Comparison of ENCODE assay signal across 9 mouse cellular contexts in the genomic region with DNA sequence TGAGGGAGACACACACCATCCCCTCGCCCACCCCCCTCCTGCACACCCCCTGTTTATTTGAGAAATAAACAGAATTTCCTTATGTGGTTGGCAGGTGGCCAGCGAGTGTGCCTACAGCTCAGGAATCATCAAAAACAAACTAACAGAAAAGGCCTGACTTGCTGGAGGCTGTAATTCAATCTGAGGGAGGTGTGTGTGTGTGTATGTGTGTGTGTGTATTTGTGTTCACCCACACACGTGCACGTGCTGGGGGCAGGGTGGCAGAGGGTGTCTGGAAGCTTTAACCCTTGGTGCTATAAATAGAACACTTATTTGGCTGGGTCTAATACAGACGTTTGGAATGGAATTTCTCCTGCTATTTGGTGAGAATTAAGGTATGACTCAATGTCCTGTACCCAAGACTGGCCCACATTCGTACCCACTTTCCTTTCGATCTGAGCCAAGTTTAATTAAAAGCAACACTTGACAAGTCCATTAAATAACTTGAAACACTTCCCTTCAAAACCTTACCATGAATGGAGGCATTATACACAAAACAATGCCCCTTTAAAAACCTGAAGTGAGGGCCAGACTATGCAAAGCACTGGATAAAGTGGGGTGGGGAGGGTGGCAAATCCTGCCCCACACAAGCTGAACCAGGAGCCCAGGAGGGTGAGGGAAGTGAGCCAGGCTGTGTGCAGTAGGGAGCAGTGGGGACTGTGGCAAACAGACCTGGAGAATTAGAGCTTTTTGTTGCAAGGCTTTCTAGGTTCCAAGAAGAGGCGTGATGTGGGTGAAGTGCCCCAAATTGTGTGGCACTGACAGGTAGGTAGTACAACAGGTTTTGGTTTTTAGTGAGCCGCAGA. TPM values are rescaled to one million over a fixed set of nuclear protein-coding genes. Genes with fewer than 3 reads are reported as not detected.
DNase-seq lines count a peak whose midpoint lies in the region; ATAC-seq and TF ChIP-seq lines count a peak whose summit lies in the region.
"Had no signal": no experiment of that assay in that cellular context is flagged by ENCODE, and none has a peak within 500 bp of the region (broad histone marks: within the 10 kb centered on the region; RNA-seq: fewer than 3 reads in every experiment).

No protein-coding gene starts in this region.

- TF ChIP-seq POLR2A in brain, embryonic 14.5 days (IDR thresholded peaks at IDR 0.05; ENCODE audit: borderline replicate concordance, extremely low read depth, insufficient read depth, insufficient read length, poor library complexity, severe bottlenecking): no peak

- no peaks in the 10 kb centered on the region for H3K36me3 ChIP-seq in hindbrain, embryonic 12.5 days
- H3K36me3 ChIP-seq in hindbrain, embryonic 11.5 days (ENCODE audit: control insufficient read depth, insufficient read depth, low read length): no peaks in the 10 kb centered on the region
- no peaks in the 10 kb centered on the region for H3K36me3 ChIP-seq in hindbrain, embryonic 16.5 days (ENCODE audit: control insufficient read depth, insufficient read depth, low read length)

- peaks cover 16% of the 10 kb centered on the region for H3K4me1 ChIP-seq in hindbrain, embryonic 12.5 days
- H3K4me1 ChIP-seq in hindbrain, embryonic 11.5 days (replicated peaks; ENCODE audit: control insufficient read depth, insufficient read depth, low read length): no peaks in the 10 kb centered on the region
- H3K4me1 ChIP-seq in hindbrain, embryonic 16.5 days (ENCODE audit: control insufficient read depth, insufficient read depth, low read depth, low read length): no peaks in the 10 kb centered on the region

- 54% methylated on average over 9 of the region's 9 CpGs for WGBS in hindbrain, embryonic 12.5 days
- WGBS in hindbrain, embryonic 11.5 days: 64% methylated on average over 9 of the region's 9 CpGs
- 46% methylated on average over 9 of the region's 9 CpGs for WGBS in hindbrain, embryonic 16.5 days

- H3K27ac ChIP-seq in hindbrain, embryonic 12.5 days: no peak overlapping the region
- no peak overlapping the region for H3K27ac ChIP-seq in hindbrain, embryonic 11.5 days (ENCODE audit: low read depth, low read length)
- no peak overlapping the region for H3K27ac ChIP-seq in hindbrain, embryonic 16.5 days (ENCODE audit: low read depth, low read length)
- H3K27ac ChIP-seq: macrophage had no signal

- intact Hi-C loops in gastrocnemius, postnatal 36 days (cut with DNase I): no loop called here

- H3K27me3 ChIP-seq in hindbrain, embryonic 12.5 days: no peaks in the 10 kb centered on the region
- H3K27me3 ChIP-seq in hindbrain, embryonic 11.5 days (ENCODE audit: control insufficient read depth, insufficient read depth, low read length): no peaks in the 10 kb centered on the region
- no peaks in the 10 kb centered on the region for H3K27me3 ChIP-seq in hindbrain, embryonic 16.5 days (replicated peaks; ENCODE audit: control insufficient read depth, insufficient read depth, low read length)

- ATAC-seq in hindbrain, embryonic 12.5 days (ENCODE audit: low FRiP score): 0 out of 2 replicates have a peak, but pooled peaks have one; percentile 55
- no peak for ATAC-seq in hindbrain, embryonic 11.5 days (ENCODE audit: low FRiP score)
- peak; percentile 70 for ATAC-seq in hindbrain, embryonic 16.5 days

- no peak overlapping the region for H3K4me2 ChIP-seq in hindbrain, embryonic 12.5 days (replicated peaks)
- H3K4me2 ChIP-seq in hindbrain, embryonic 11.5 days (replicated peaks; ENCODE audit: low read depth, low read length): no peak overlapping the region
- H3K4me2 ChIP-seq in hindbrain, embryonic 16.5 days (ENCODE audit: low read length): no peak overlapping the region

- no peak for DNase-seq in hindbrain, embryonic 11.5 days (ENCODE audit: low spot score)
- DNase-seq in brain, embryonic 14.5 days (ENCODE audit: low read depth): peak; percentile 91
- DNase-seq in lung, postnatal 14 days: peak; percentile 42
- DNase-seq in frontal cortex, postnatal 14 days (ENCODE audit: low spot score in 2 of 2): no peak
- DNase-seq in frontal cortex, adult 2 months (ENCODE audit: extremely low spot score in 1 of 2, low spot score in 1 of 2): no peak
- DNase-seq in gastrocnemius, postnatal 36 days: no peak

- H3K9me3 ChIP-seq in hindbrain, embryonic 12.5 days (replicated peaks): no peaks in the 10 kb centered on the region
- no peaks in the 10 kb centered on the region for H3K9me3 ChIP-seq in hindbrain, embryonic 11.5 days (ENCODE audit: control insufficient read depth, low read length)
- H3K9me3 ChIP-seq in hindbrain, embryonic 16.5 days (ENCODE audit: control insufficient read depth, low read length): no peaks in the 10 kb centered on the region

- no peak for TF ChIP-seq CTCF in brain, embryonic 14.5 days (IDR thresholded peaks at IDR 0.05; ENCODE audit: borderline replicate concordance, extremely low read depth, insufficient read depth, insufficient read length)

- no peak overlapping the region for H3K4me3 ChIP-seq in hindbrain, embryonic 12.5 days
- H3K4me3 ChIP-seq in hindbrain, embryonic 11.5 days (ENCODE audit: low read depth, low read length): no peak overlapping the region
- no peak overlapping the region for H3K4me3 ChIP-seq in hindbrain, embryonic 16.5 days (ENCODE audit: low read length)

- H3K9ac ChIP-seq in hindbrain, embryonic 12.5 days: no peak overlapping the region
- no peak overlapping the region for H3K9ac ChIP-seq in hindbrain, embryonic 11.5 days (ENCODE audit: low read depth, low read length)
- no peak overlapping the region for H3K9ac ChIP-seq in hindbrain, embryonic 16.5 days (ENCODE audit: low read depth, low read length)

RNA-seq across cellular contexts. Expression of a gene that starts 20.1 kb away (rescaled TPM):
- 42.0 and 42.6 TPM in 2 replicates for polyA plus RNA-seq in hindbrain, embryonic 12.5 days (2016; fragmentation: Nextera tagmentation; extraction: Ambion mirVana)
- 39.1 and 45.2 TPM in 2 replicates for polyA plus RNA-seq in hindbrain, embryonic 11.5 days (2014; fragmentation: Nextera tagmentation; extraction: Ambion mirVana)
- 29.9 and 33.7 TPM in 2 replicates for polyA plus RNA-seq in brain, embryonic 14.5 days (2012; rRNA removed)
- polyA plus RNA-seq in hindbrain, embryonic 16.5 days (2015; fragmentation: Nextera tagmentation; extraction: Ambion mirVana): 26.2 and 28.8 TPM in 2 replicates
- polyA plus RNA-seq in frontal cortex, adult 2 months (2012; rRNA removed): 50.5 and 57.3 TPM in 2 replicates
- total RNA-seq in gastrocnemius, postnatal 36 days (2021): 10 to 100 TPM; 42.1 to 52.4 TPM

Comparison
In these comparisons a context has a peak if more than half of its experiments do, and no peak if none do; other contexts are left out.
1. DNase-seq: peak in brain, embryonic 14.5 days (single experiment) and lung, postnatal 14 days (single experiment); none in hindbrain, embryonic 11.5 days (single experiment), frontal cortex, postnatal 14 days (0 of 2), frontal cortex, adult 2 months (0 of 2) and gastrocnemius, postnatal 36 days (0 of 2).